Mouse (Mus musculus): ENCODE measurements around the gene Nfxl1.

DNA sequence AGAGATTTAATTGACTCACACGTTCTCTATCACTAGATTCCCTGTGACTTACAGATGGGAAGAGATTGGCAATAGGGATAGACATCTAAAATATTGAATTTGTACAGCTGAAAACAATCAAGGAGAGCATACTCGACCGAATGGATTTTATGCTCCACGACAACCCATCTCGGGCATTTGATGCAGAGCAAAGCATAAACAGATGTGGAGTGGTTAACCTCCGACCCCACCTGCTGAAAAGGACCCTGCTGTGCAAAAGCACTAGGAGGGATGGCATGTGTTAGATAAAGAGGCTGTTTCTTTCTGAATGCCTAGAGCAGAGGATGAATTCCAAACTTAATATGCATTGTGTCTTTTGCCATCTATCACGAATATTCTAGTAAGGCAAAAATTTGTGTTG lies 79.0 kb downstream of the Nfxl1 start:
- TF ChIP-seq EP300 (IDR thresholded peaks at IDR 0.05; ENCODE audit: insufficient read depth, low read depth, low read length) (no peak), CTCF (IDR thresholded peaks at IDR 0.05) (no peak), POLR2A (IDR thresholded peaks at IDR 0.05; ENCODE audit: insufficient read depth, low read depth, low read length) (no peak)

Measured in heart, adult 2 months (tissue).